Mouse (Mus musculus) lung, postnatal 0 days (tissue): ENCODE measurements at regions not wholly inside any gene's neighbourhood (a gene's known extent, or its start where the extent isn't known, plus 50 kb on each side); places are given as distances from the start of the nearest gene placed in this dataset.

Experiments
- ATAC-seq: fragments of 200-750 bp; cut with Nextera tagmentation; 2 replicates; pipeline ENCODE4 v1.8.0; 2017; ENCODE audit warnings: moderate library complexity
- DNase-seq: peaks from one replicate; pipeline ENCODE4 v3.0.0-alpha.2; 2016; ENCODE audit warnings: low spot score
- H3K27ac ChIP-seq: fragments of 300-500 bp; sonication (generic); 2 replicates; pipeline ENCODE4 v1.5.1; 2014; ENCODE audit warnings: antibody characterized with exemption, mild to moderate bottlenecking, low read length, mixed read lengths
- H3K27me3 ChIP-seq: fragments of 300-500 bp; sonication (generic); replicated peaks from 2 replicates; pipeline ENCODE4 v1.6.1; 2014; ENCODE audit warnings: low read length, mixed read lengths; ENCODE audit not compliant: insufficient read depth
- H3K36me3 ChIP-seq: fragments of 300-500 bp; sonication (generic); 2 replicates; pipeline ENCODE4 v1.6.1; 2014; ENCODE audit warnings: low read length, mixed read lengths; ENCODE audit not compliant: insufficient read depth
- H3K4me1 ChIP-seq: fragments of 300-500 bp; sonication (generic); 2 replicates; pipeline ENCODE4 v1.6.1; 2014; ENCODE audit warnings: antibody characterized with exemption, low read depth, low read length, mixed read lengths; ENCODE audit not compliant: insufficient read depth
- H3K4me2 ChIP-seq: fragments of 300-500 bp; sonication (generic); replicated peaks from 2 replicates; pipeline ENCODE4 v1.6.1; 2014; ENCODE audit warnings: low read depth, mild to moderate bottlenecking, low read length, moderate library complexity, mixed read lengths
- H3K4me3 ChIP-seq: fragments of 300-500 bp; sonication (generic); 2 replicates; pipeline ENCODE4 v1.5.1; 2014; ENCODE audit warnings: low read depth, low read length
- H3K9ac ChIP-seq: fragments of 300-500 bp; sonication (generic); replicated peaks from 2 replicates; pipeline ENCODE4 v1.6.1; 2014; ENCODE audit warnings: low read depth, mild to moderate bottlenecking
- H3K9me3 ChIP-seq: fragments of 300-500 bp; sonication (generic); 2 replicates; pipeline ENCODE4 v1.6.1; 2016; ENCODE audit warnings: low read length, mixed read lengths
- CTCF ChIP-seq: IDR thresholded peaks from 2 replicates; pipeline ENCODE4 v1.5.1; 2016; ENCODE audit warnings: antibody characterized with exemption, mild to moderate bottlenecking
- EP300 ChIP-seq: IDR thresholded peaks from 2 replicates; pipeline ENCODE4 v1.6.1; 2016; ENCODE audit warnings: antibody characterized with exemption, mild to moderate bottlenecking, control low read depth
- WGBS: fragments of 180-500 bp; shearing (Covaris S2); extraction: QIAGEN DNeasy Blood & Tissue Kit; methylation state at CpG from one replicate; pipeline ENCODE4 v1.1.7; 2014; 5-methylcytosine and 5-hydroxymethylcytosine counted together

GRCm38 (mm10) chr10:15536053-15536452 is 818.0 kb upstream of the Gje1 start:
- Histone ChIP-seq H3K9me3 (no peaks in the 10 kb centered on the region), H3K27ac (no peak overlapping the region), H3K9ac (no peak overlapping the region), H3K36me3 (no peaks in the 10 kb centered on the region), H3K4me2 (no peak overlapping the region), H3K27me3 (no peaks in the 10 kb centered on the region), H3K4me3 (no peak overlapping the region), H3K4me1 (no peaks in the 10 kb centered on the region)
- no peak for DNase-seq
- WGBS, result 60% methylated on average over 2 of the region's 2 CpGs
- no peak for ATAC-seq
- TF ChIP-seq EP300, result no peak
- TF ChIP-seq CTCF, result no peak

- Histone ChIP-seq H3K36me3 (no peaks in the 10 kb centered on the region), H3K4me3 (no peak overlapping the region), H3K27ac (no peak overlapping the region), H3K9ac (no peak overlapping the region), H3K4me2 (no peak overlapping the region), H3K9me3 (no peaks in the 10 kb centered on the region), H3K4me1 (no peaks in the 10 kb centered on the region), H3K27me3 (no peaks in the 10 kb centered on the region)
- no peak for ATAC-seq
- no peak for TF ChIP-seq EP300
- no peak for TF ChIP-seq CTCF
- no peak for DNase-seq
- 86% methylated on average over 2 of the region's 2 CpGs for WGBS
These were observed 769.4 kb upstream of the Gje1 start for GRCm38 (mm10) chr10:15487367-15487766.

- no peaks in the 10 kb centered on the region for H3K9me3 ChIP-seq
- no peaks in the 10 kb centered on the region for H3K27me3 ChIP-seq
- TF ChIP-seq EP300 (no peak), CTCF (no peak)
- H3K36me3 ChIP-seq, result no peaks in the 10 kb centered on the region
- no peak overlapping the region for H3K4me3 ChIP-seq
- no peaks in the 10 kb centered on the region for H3K4me1 ChIP-seq
- ATAC-seq (no peak), DNase-seq (no peak)
- H3K27ac ChIP-seq, result no peak overlapping the region
- 91% methylated on average over 2 of the region's 2 CpGs for WGBS
- H3K9ac ChIP-seq, result no peak overlapping the region
- no peak overlapping the region for H3K4me2 ChIP-seq
These were observed 725.3 kb upstream of the Gje1 start for GRCm38 (mm10) chr10:15443281-15443680.

- Histone ChIP-seq H3K9me3 (no peaks in the 10 kb centered on the region), H3K27me3 (no peaks in the 10 kb centered on the region), H3K27ac (no peak overlapping the region), H3K36me3 (no peaks in the 10 kb centered on the region), H3K4me3 (no peak overlapping the region), H3K4me2 (no peak overlapping the region), H3K9ac (no peak overlapping the region), H3K4me1 (no peaks in the 10 kb centered on the region)
- ATAC-seq (no peak), DNase-seq (no peak)
- WGBS, result 81% methylated on average over 1 of the region's 1 CpGs
- TF ChIP-seq EP300, result no peak
- no peak for TF ChIP-seq CTCF
These were observed 723.2 kb upstream of the Gje1 start for GRCm38 (mm10) chr10:15441216-15441615.

GRCm38 (mm10) chr10:15426746-15427145 is 708.7 kb upstream of the Gje1 start:
- TF ChIP-seq CTCF, result no peak
- no peak for TF ChIP-seq EP300
- no peak for ATAC-seq
- DNase-seq, result no peak
- no peak overlapping the region for H3K4me2 ChIP-seq
- H3K36me3 ChIP-seq, result no peaks in the 10 kb centered on the region
- WGBS, result 50% methylated on average over 2 of the region's 2 CpGs
- H3K27me3 ChIP-seq, result no peaks in the 10 kb centered on the region
- no peak overlapping the region for H3K9ac ChIP-seq
- no peak overlapping the region for H3K27ac ChIP-seq
- no peak overlapping the region for H3K4me3 ChIP-seq
- H3K4me1 ChIP-seq, result no peaks in the 10 kb centered on the region
- no peaks in the 10 kb centered on the region for H3K9me3 ChIP-seq

GRCm38 (mm10) chr10:15406211-15406610 is 688.2 kb upstream of the Gje1 start:
- no peak overlapping the region for H3K4me3 ChIP-seq
- H3K4me1 ChIP-seq, result no peaks in the 10 kb centered on the region
- no peak for TF ChIP-seq EP300
- TF ChIP-seq CTCF, result no peak
- no peak for DNase-seq
- no peak overlapping the region for H3K9ac ChIP-seq
- H3K27me3 ChIP-seq, result no peaks in the 10 kb centered on the region
- no peak for ATAC-seq
- 34% methylated on average over 2 of the region's 2 CpGs for WGBS
- no peak overlapping the region for H3K4me2 ChIP-seq
- no peaks in the 10 kb centered on the region for H3K9me3 ChIP-seq
- H3K27ac ChIP-seq, result no peak overlapping the region
- H3K36me3 ChIP-seq, result no peaks in the 10 kb centered on the region

- ATAC-seq, result no peak
- H3K9me3 ChIP-seq, result no peaks in the 10 kb centered on the region
- no peak for TF ChIP-seq CTCF
- TF ChIP-seq EP300, result no peak
- no peak overlapping the region for H3K27ac ChIP-seq
- no peaks in the 10 kb centered on the region for H3K27me3 ChIP-seq
- H3K4me3 ChIP-seq, result no peak overlapping the region
- DNase-seq, result no peak
- H3K9ac ChIP-seq, result no peak overlapping the region
- H3K4me2 ChIP-seq, result no peak overlapping the region
- no peaks in the 10 kb centered on the region for H3K4me1 ChIP-seq
- no peaks in the 10 kb centered on the region for H3K36me3 ChIP-seq
- WGBS, result 38% methylated on average over 3 of the region's 3 CpGs
These were observed 687.7 kb upstream of the Gje1 start for GRCm38 (mm10) chr10:15405706-15406105.
